Mouse (Mus musculus) ES-E14 (cell line): ENCODE measurements around the gene Usp4.

ENCODE experiments used
- CHD2 ChIP-seq: IDR thresholded peaks from 2 replicates; pipeline ENCODE4 v1.6.1; 2014; ENCODE audit warnings: mild to moderate bottlenecking, low read depth, low read length, inconsistent platforms
- HCFC1 ChIP-seq: IDR thresholded peaks from 2 replicates; pipeline ENCODE4 v1.6.1; 2012; ENCODE audit warnings: low read length, inconsistent platforms, borderline replicate concordance; ENCODE audit not compliant: insufficient read depth
- MAFK ChIP-seq: IDR thresholded peaks from 2 replicates; pipeline ENCODE4 v1.6.1; 2014; ENCODE audit warnings: mild to moderate bottlenecking, low read depth, low read length, inconsistent platforms; ENCODE audit not compliant: insufficient read depth
- ZNF384 ChIP-seq: IDR thresholded peaks from 2 replicates; pipeline ENCODE4 v1.6.1; 2012; ENCODE audit warnings: low read depth, low read length, inconsistent platforms

GRCm38 (mm10) chr9:108344471-108344870 is 3.2 kb upstream of the Usp4 start:
- TF ChIP-seq HCFC1 (no peak), CHD2 (no peak), ZNF384 (no peak), MAFK (no peak)
